Mouse (Mus musculus): ENCODE data around the gene Ddi2.

Gene Ddi2

GRCm38 (mm10) chr4:141653813-141654212 lies 69.4 kb downstream of the Ddi2 start:
- no peak for DNase-seq (ENCODE audit: low spot score)

GRCm38 (mm10) chr4:141653044-141653443 lies 70.2 kb downstream of the Ddi2 start:
- no peak for DNase-seq (ENCODE audit: low spot score)

GRCm38 (mm10) chr4:141651944-141652343 lies 71.3 kb downstream of the Ddi2 start:
- DNase-seq (ENCODE audit: low spot score), result no peak

GRCm38 (mm10) chr4:141651286-141651685 lies 71.9 kb downstream of the Ddi2 start:
- DNase-seq (ENCODE audit: low spot score), result no peak

GRCm38 (mm10) chr4:141649244-141649643 lies 74.0 kb downstream of the Ddi2 start:
- DNase-seq (ENCODE audit: low spot score), result no peak

GRCm38 (mm10) chr4:141648262-141648661 lies 75.0 kb downstream of the Ddi2 start:
- DNase-seq (ENCODE audit: low spot score), result no peak

- no peak for DNase-seq (ENCODE audit: low spot score)
These were observed 76.0 kb downstream of the Ddi2 start for GRCm38 (mm10) chr4:141647187-141647586.

- DNase-seq (ENCODE audit: low spot score), result no peak
These were observed 77.2 kb downstream of the Ddi2 start for GRCm38 (mm10) chr4:141645988-141646387.

GRCm38 (mm10) chr4:141643118-141643855 lies 79.9 kb downstream of the Ddi2 start:
- no peak for DNase-seq (ENCODE audit: low spot score)

GRCm38 (mm10) chr4:141641961-141642811 lies 81.0 kb downstream of the Ddi2 start:
- DNase-seq (ENCODE audit: low spot score), result no peak

GRCm38 (mm10) chr4:141641353-141641771 lies 81.9 kb downstream of the Ddi2 start:
- no peak for DNase-seq (ENCODE audit: low spot score)

GRCm38 (mm10) chr4:141639474-141639873 lies 83.7 kb downstream of the Ddi2 start:
- DNase-seq (ENCODE audit: low spot score), result no peak

GRCm38 (mm10) chr4:141636693-141637092 lies 86.5 kb downstream of the Ddi2 start:
- DNase-seq (ENCODE audit: low spot score), result no peak

- peak; percentile 28 for DNase-seq (ENCODE audit: low spot score)
These were observed 87.2 kb downstream of the Ddi2 start for GRCm38 (mm10) chr4:141635991-141636390.

- no peak for DNase-seq (ENCODE audit: low spot score)
These were observed 90.9 kb downstream of the Ddi2 start for GRCm38 (mm10) chr4:141632111-141632873.

- no peak for DNase-seq (ENCODE audit: low spot score)
These were observed 92.0 kb downstream of the Ddi2 start for GRCm38 (mm10) chr4:141631250-141631649.

GRCm38 (mm10) chr4:141630021-141630420 lies 93.2 kb downstream of the Ddi2 start:
- DNase-seq (ENCODE audit: low spot score), result no peak

- no peak for DNase-seq (ENCODE audit: low spot score)
These were observed 94.6 kb downstream of the Ddi2 start for GRCm38 (mm10) chr4:141628661-141629060.

Data from yolk sac, embryonic 10.5 days (tissue).